Mouse (Mus musculus) liver, embryonic 14.5 days (tissue): ENCODE results near the gene Trpm6.
A peak's percentile ranks its signal among the peaks of the same experiment; 100 is the strongest.

Experiments used
- CTCF ChIP-seq: IDR thresholded peaks from 2 replicates; pipeline ENCODE4 v1.5.1; 2016; ENCODE audit warnings: antibody characterized with exemption, low read depth, control low read depth
- EP300 ChIP-seq: IDR thresholded peaks from 2 replicates; pipeline ENCODE4 v1.6.1; 2016; ENCODE audit warnings: antibody characterized with exemption, low read depth

DNA sequence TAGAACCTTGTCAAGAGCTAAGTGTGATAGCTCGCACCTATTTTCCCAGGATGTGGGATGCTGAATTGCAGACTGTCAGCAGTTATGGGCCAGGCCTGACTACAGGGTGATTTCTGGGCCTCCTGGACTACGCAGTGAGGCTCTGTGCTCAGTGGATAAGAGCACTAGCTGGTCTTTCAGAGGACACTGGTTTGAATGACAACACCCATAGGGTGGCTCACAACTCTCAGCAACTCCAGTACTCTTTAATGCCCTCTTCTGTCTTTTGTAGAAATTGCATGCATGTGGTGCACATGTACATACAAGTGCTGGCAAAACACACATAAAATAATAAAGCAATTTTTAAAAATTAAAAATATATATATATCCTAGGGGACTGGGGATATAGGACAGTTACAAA, 24.6 kb upstream of the Trpm6 start:
- TF ChIP-seq CTCF, result peak; percentile 33
- no peak for TF ChIP-seq EP300
